8 mouse cellular contexts compared by ENCODE assay signal in genomic region chr14:21853456-21854109, GRCm38 (mm10). TPM values are rescaled to one million over a fixed set of nuclear protein-coding genes. Genes with fewer than 3 reads are reported as not detected.
A peak's percentile ranks its signal among the peaks of the same experiment; 100 is the strongest.
DNase-seq lines count a peak whose midpoint lies in the region; ATAC-seq and TF ChIP-seq lines count a peak whose summit lies in the region.

No protein-coding gene starts in this region.

- TF ChIP-seq CTCF in E14TG2a.4 (conservative IDR thresholded peaks at IDR 0.05; ENCODE audit: low read length) = peak; percentile 40
- peak; percentile 78 for TF ChIP-seq CTCF in brain, embryonic 14.5 days (IDR thresholded peaks at IDR 0.05; ENCODE audit: borderline replicate concordance, extremely low read depth, insufficient read depth, insufficient read length)
- peak; percentile 84 for TF ChIP-seq CTCF in heart, postnatal 0 days (IDR thresholded peaks at IDR 0.05; ENCODE audit: low read depth)
- TF ChIP-seq CTCF in lung, embryonic 14.5 days (IDR thresholded peaks at IDR 0.05; ENCODE audit: low read depth) = peak; percentile 77

- H3K27ac ChIP-seq in heart, postnatal 0 days (ENCODE audit: low read depth) = peak overlapping the region; percentile 37
- H3K27ac ChIP-seq in lung, embryonic 14.5 days (ENCODE audit: low read depth) = peak overlapping the region; percentile 13; the same call in 1 of the 2 replicates

- H3K36me3 ChIP-seq in E14TG2a.4 (ENCODE audit: insufficient read depth, low read length) = no peaks in the 10 kb centered on the region
- no peaks in the 10 kb centered on the region for H3K36me3 ChIP-seq in heart, postnatal 0 days (replicated peaks; ENCODE audit: control insufficient read depth, insufficient read depth, low read length)
- no peaks in the 10 kb centered on the region for H3K36me3 ChIP-seq in lung, embryonic 14.5 days (ENCODE audit: insufficient read depth)

- peak overlapping the region; percentile 35; the same call in 1 of the 2 replicates for H3K4me3 ChIP-seq in E14TG2a.4 (replicated peaks; ENCODE audit: low read length)
- peak overlapping the region; percentile 12 for H3K4me3 ChIP-seq in heart, postnatal 0 days (ENCODE audit: low read depth, low read length)
- peak overlapping the region; percentile 17 for H3K4me3 ChIP-seq in lung, embryonic 14.5 days (ENCODE audit: low read depth, low read length)

- DNase-seq in brain, embryonic 14.5 days (ENCODE audit: low read depth) = peak; percentile 95
- DNase-seq in heart, postnatal 0 days (ENCODE audit: low spot score) = peak; percentile 82
- DNase-seq in kidney, postnatal 25 days = peak; percentile 80 to 81
- peak; percentile 90 for DNase-seq in lung, embryonic 14.5 days
- DNase-seq in testis, postnatal 14 days (ENCODE audit: low spot score) = peak; percentile 71

- TF ChIP-seq EP300 in heart, postnatal 0 days (IDR thresholded peaks at IDR 0.05; ENCODE audit: low read depth) = no peak

- ATAC-seq in erythroblast, adult 5-6 weeks (replicated peaks; ENCODE audit: low FRiP score, poor library complexity, severe bottlenecking) = peak; percentile 50
- ATAC-seq in heart, postnatal 0 days (ENCODE audit: insufficient read depth, low read depth) = peak; percentile 42
- ATAC-seq in lung, embryonic 14.5 days (ENCODE audit: insufficient read depth) = peak; percentile 34; the same call in 1 of the 2 replicates
- ATAC-seq in neutrophil, adult 5-6 weeks (ENCODE audit: extremely low read depth, insufficient number of reproducible peaks, low FRiP score, poor library complexity, severe bottlenecking) = peak; percentile 53

- H3K9me3 ChIP-seq in E14TG2a.4 (ENCODE audit: low read length) = no peaks in the 10 kb centered on the region
- H3K9me3 ChIP-seq in heart, postnatal 0 days (replicated peaks; ENCODE audit: control insufficient read depth, low read length) = no peaks in the 10 kb centered on the region
- H3K9me3 ChIP-seq in lung, embryonic 14.5 days (ENCODE audit: low read depth, low read length) = no peaks in the 10 kb centered on the region

- 5% methylated on average over 17 of the region's 17 CpGs for WGBS in heart, postnatal 0 days
- 16% methylated on average over 17 of the region's 17 CpGs for WGBS in lung, embryonic 14.5 days

- H3K4me1 ChIP-seq in E14TG2a.4 (replicated peaks; ENCODE audit: low read depth, low read length) = peaks cover 69% of the 10 kb centered on the region
- H3K4me1 ChIP-seq in heart, postnatal 0 days (ENCODE audit: control insufficient read depth, insufficient read depth) = peaks cover 12% of the 10 kb centered on the region
- H3K4me1 ChIP-seq in lung, embryonic 14.5 days (ENCODE audit: insufficient read depth) = peaks cover 16% of the 10 kb centered on the region

- no peak overlapping the region for H3K9ac ChIP-seq in heart, postnatal 0 days (replicated peaks; ENCODE audit: low read depth, low read length)
- H3K9ac ChIP-seq in lung, embryonic 14.5 days = peak overlapping the region; percentile 24; the same call in 1 of the 2 replicates

- H3K4me2 ChIP-seq in heart, postnatal 0 days (ENCODE audit: low read depth, low read length) = peak overlapping the region; percentile 61
- peak overlapping the region; percentile 58 for H3K4me2 ChIP-seq in lung, embryonic 14.5 days

- TF ChIP-seq POLR2A in brain, embryonic 14.5 days (IDR thresholded peaks at IDR 0.05; ENCODE audit: borderline replicate concordance, extremely low read depth, insufficient read depth, insufficient read length, poor library complexity, severe bottlenecking) = no peak

- peaks cover 18% of the 10 kb centered on the region for H3K27me3 ChIP-seq in E14TG2a.4 (ENCODE audit: insufficient read depth, low read length)
- no peaks in the 10 kb centered on the region for H3K27me3 ChIP-seq in heart, postnatal 0 days (ENCODE audit: control insufficient read depth, insufficient read depth, low read length)
- H3K27me3 ChIP-seq in lung, embryonic 14.5 days (ENCODE audit: insufficient read depth, low read length) = no peaks in the 10 kb centered on the region

RNA-seq across cellular contexts. Expression of gene Comtd1, which starts 4.8 kb away (rescaled TPM):
- polyA plus RNA-seq in brain, embryonic 14.5 days (2012; rRNA removed) = 24.4 and 26.9 TPM in 2 replicates
- total RNA-seq in erythroblast, adult 5-6 weeks (2015; ENCODE audit: low replicate concordance) = 2.5 and 9.6 TPM in 2 replicates
- 4.0 and 4.5 TPM in 2 replicates for total RNA-seq in erythroblast, adult 5-6 weeks (2017; ENCODE audit: low replicate concordance)
- total RNA-seq in heart, postnatal 0 days (2014; rRNA removed; ENCODE audit: low replicate concordance) = 18.3 and 53.5 TPM in 2 replicates
- 27.8 and 30.6 TPM in 2 replicates for polyA plus RNA-seq in heart, postnatal 0 days (2015; fragmentation: Nextera tagmentation; extraction: Ambion mirVana)
- polyA plus RNA-seq in lung, embryonic 14.5 days (2014; fragmentation: Nextera tagmentation; extraction: Ambion mirVana) = 15.4 and 17.0 TPM in 2 replicates
- 9.5 and 17.2 TPM in 2 replicates for total RNA-seq in neutrophil, adult 5-6 weeks (2017)

RNA-seq across cellular contexts. Expression of gene Vdac2, which starts 28.5 kb away (rescaled TPM):
- polyA plus RNA-seq in brain, embryonic 14.5 days (2012; rRNA removed) = 140 and 150 TPM in 2 replicates
- 85.7 and 89.7 TPM in 2 replicates for total RNA-seq in erythroblast, adult 5-6 weeks (2015; ENCODE audit: low replicate concordance)
- 72.2 and 93.7 TPM in 2 replicates for total RNA-seq in erythroblast, adult 5-6 weeks (2017; ENCODE audit: low replicate concordance)
- 619 and 692 TPM in 2 replicates for total RNA-seq in heart, postnatal 0 days (2014; rRNA removed; ENCODE audit: low replicate concordance)
- polyA plus RNA-seq in heart, postnatal 0 days (2015; fragmentation: Nextera tagmentation; extraction: Ambion mirVana) = 660 and 663 TPM in 2 replicates
- 274 and 278 TPM in 2 replicates for polyA plus RNA-seq in lung, embryonic 14.5 days (2014; fragmentation: Nextera tagmentation; extraction: Ambion mirVana)
- 144 and 165 TPM in 2 replicates for total RNA-seq in neutrophil, adult 5-6 weeks (2017)

Comparison
In these comparisons a context has a peak if more than half of its experiments do, and no peak if none do; other contexts are left out.
1. Peak in every context shown above with its lines: DNase-seq, ATAC-seq, H3K4me3 ChIP-seq and H3K27ac ChIP-seq.